Mouse (Mus musculus) kidney, postnatal 25 days (tissue): ENCODE results near the gene Ostf1.

Source experiments
- DNase-seq, 2 experiments: peaks; one replicate each; pipeline ENCODE4 v3.0.0; 2021; ENCODE audit warnings: mixed read lengths in 2 of 2

The Ostf1 gene

DNA sequence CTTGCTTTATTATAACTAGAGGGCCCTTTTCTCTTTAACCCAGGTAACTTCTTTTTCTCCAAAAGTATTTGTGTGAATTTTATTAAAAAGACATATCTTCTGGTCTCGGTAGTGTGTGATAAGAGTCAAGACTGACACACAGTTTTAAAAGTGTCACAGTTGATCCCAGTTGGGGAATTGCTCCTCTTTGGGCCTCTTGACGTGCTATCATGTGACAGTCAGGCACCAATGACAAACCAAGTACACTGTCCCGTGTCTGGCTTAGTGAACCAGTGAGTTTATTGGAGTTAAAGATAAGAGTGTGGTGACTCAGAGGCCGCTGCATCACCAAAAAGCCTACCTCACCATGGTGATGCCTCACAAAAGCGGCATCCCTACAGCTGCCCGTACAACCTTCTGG lies 12.5 kb upstream of the Ostf1 start:
- DNase-seq, result no peak

DNA sequence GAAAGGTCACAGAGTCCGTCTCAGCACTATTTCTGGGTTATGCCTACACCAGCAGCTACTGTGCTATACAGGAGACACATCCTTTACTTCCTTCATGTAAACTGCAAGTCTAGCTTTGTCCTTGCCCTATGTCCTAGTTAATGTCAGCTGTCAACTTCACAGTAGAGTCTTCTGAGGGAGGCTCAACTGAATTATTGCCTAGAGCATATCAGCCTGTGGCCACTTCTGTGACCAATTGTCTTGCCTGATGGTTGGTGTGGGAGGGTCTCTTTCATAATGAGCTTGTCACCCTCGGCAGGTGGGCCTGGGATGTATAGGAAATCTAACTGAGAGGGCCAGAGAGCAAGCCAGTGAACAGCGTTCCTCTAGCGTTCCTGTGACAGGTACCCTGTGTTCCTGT lies 11.8 kb upstream of the Ostf1 start:
- no peak for DNase-seq

DNA sequence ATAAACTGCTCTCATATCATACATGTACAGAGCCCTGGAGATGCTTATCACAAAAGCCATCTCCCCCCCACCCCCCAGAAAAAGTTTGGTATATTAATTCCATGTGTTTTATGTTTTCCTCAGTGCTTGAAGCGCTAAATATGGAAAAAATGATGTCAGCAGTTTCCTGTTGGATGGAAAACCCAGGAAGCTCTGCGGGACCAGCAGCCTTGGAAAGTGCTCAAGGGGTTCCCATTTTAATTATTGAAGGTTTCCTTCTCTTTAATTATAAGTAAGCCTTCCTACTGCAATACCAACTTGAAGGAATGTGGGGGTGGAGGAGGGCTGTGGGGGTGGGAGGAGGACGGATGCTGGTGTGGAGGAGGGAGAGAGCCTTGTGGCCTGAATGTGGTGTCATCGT lies 9.4 kb upstream of the Ostf1 start:
- DNase-seq, result no peak

DNA sequence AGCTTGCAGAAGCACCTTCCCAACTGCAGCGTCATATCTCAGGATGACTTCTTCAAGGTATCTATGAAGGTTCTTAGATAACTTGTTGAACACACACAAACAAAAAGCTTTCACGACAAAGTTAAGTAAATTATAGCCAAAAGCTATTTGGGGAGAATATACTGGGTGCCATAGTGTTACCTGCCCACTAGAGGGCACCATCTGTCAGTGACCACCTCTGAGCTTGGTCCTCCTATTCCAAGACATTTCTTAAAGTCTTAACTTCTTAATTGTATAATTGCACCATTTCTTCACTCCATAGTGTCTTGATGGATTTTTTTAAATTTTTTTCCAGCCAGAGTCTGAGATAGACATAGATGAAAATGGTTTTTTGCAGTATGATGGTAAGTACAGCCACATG lies 7.9 kb upstream of the Ostf1 start:
- DNase-seq, result no peak

DNA sequence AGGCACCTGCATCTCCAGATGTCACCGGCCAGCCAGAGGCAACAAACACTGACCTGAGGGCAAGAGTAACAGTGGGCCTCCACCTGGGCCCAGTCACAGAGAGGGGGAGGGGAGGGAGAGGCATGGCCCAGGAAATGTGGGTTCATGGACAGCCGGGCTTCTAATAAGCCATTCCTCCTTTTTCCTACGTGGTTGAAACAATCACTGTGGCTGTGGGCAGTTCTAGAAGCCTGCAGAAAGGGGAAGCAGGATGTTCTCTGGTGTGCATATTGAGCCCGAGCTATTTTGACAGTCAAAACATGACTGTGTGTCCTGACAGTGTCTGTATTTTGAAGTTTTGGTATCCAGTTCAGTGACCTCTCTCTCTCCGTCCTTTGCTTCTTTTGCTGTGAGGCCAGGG lies 7.3 kb upstream of the Ostf1 start:
- DNase-seq, result no peak

DNA sequence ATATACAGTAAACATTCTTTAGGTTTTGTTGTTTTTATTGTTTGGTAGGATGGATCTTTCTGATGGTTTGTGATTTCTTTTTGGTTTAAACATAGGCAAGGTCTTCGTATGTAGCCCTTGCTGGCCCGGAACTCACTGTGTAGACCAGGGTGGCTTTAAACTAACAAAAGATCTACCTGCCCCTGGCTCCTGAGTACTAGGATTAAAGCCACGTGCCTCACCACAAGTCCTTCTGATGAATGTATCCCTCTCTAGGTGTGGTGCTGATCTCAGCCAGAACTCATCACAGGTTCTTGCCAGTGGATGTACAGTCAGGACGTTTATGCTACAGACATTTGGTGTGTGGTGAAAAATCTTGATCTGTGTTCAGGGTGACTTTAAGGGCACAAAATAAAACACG lies 6.3 kb upstream of the Ostf1 start:
- no peak for DNase-seq

DNA sequence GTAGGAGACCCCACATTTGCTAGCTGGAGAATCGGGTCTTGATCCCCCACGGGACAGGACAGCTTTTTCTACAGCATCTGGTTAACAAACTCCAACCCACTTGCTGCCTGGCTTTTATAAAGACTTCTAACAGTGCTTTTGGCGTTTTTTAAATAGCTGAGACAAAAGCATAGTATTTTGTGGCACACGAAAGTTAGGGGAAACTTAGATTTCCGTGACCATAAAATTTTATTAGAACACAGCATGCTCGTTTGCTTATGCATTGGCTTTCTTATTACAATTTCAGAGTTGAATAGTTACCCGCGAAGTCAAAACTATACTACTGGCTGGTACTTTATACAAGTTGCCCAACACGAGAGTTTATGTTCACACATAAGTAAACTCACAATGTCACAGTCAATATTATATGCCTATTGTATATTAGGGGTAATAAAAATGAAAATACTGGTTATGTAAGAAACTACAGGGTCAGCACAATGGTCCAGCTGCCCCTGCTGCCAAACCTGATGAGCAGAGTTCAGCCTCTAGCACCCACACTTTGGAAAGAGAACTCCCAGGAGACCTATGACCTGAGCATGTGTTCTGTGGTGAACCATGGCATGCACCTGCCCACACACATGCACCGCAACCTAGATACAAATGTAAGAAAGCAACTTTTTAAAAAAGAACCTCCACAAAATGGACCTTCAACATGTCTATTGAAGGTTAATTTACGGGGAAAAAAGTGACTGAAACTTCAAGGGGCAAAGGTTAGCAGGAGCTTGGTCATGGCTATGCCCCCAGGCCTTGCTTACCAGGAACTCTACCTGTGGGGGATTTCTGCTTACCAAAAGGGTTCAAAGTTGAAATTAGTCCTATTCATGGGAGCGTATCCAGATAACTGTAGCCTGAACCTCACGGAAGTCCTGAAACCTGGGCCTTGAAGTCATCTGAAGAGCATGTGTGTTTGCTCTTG lies 885 bp upstream of the Ostf1 start:
- peak; percentile 38 to 73 for DNase-seq

DNA sequence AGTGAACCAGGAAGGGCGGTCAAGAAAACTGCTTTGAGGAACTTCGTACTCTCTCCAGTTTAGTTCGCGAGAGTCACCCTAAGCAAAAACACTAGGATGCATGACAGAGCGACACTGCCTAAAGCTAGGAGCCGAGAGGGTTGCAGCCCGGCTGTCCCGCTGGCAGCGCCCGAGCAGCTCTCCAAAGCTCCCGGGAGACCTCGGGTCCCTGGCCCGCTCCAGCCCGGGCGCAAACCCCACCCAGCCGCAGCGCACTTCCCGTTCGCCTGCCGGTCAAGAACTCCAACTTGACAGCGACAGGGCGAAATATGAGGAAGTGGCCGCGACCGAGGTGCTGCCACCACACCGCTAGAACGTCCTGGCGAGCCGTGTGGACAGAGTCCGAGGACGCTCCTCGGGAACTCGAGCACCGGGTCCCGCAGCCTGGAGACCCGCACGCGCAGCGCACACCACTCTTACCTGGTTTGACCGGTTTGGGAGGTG lies 421 bp downstream of the Ostf1 start:
- DNase-seq, result peak; percentile 70 to 83

DNA sequence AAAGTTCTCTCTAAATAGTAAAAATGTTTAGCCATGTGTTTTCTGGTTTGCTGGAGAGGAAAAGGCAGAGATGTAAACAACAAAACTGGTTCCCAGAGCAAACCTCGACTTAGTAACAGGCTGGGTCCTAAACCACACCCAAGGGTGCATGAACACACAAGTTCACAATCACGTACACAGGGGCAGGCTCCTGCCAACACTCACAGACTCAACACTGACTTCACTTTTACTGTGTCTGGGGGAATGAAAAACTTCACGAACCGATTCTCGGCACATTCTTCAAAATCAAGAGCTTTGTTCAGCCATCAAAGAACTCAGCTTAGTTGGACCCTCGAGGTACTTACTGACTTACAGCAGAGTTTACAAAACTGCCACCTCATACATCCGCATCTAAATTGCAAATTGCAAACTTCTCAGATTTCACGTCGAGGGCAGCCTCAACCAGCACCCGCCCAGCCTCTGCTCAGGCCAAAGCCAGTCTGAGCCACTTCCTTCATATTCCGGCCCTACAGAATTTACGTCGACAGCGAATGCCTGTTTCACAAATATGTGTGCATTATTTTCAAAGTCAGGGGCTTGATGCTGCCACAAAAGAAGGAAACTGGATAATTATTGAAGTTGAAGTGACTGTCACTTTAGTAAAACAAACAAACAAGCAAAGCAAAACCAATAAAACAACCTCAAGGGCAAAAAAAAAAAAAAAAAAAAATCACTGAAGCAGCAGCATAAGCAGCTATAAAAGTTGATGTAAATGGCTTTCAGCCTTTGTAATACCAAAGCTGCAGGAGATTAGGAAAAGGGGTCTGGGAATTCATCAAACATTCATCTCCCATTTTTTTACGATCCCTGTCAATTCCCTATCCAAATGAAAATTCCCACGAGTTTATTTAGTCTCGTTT lies 1.2 kb downstream of the Ostf1 start:
- peak; percentile 66 to 83 for DNase-seq

DNA sequence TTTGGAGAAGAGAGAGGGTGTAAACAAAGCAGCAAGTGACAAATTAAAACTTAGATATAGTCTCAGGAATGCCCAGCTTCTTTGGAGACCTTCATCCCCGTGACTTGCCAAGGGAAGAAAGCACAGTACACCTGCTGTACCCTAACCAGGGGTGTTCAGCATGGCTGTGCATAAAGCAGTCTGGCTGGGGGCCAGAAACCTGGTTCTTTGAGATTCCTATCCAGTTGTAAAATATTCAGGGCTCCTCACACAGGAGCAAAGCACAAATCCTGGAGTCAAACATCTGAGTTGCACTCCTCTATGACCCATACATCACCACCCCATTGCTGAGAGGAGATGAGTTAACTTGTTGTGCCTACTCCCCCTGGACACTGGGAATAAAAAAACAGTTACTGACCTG lies 2.0 kb downstream of the Ostf1 start:
- peak; percentile 94 to 97 for DNase-seq

DNA sequence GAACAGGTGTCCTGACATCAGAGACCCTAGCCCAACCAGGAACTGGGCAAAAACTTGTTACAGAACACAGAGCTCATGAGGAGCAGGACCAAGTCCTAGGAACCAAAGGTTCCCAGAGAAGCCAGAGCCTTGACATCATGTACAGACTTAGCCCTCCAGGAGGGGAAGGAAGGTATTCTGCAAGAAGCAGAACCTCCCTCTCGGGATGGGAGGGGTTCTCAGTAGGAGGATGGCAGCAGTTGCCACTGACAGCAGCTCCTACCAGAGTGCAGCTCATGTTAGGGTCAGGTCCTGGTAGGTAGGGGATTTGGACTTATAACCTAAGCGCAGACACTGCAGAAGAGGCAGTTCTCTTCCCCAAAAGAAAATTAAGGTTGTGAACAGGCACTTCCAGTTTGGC lies 7.7 kb downstream of the Ostf1 start:
- no peak for DNase-seq

DNA sequence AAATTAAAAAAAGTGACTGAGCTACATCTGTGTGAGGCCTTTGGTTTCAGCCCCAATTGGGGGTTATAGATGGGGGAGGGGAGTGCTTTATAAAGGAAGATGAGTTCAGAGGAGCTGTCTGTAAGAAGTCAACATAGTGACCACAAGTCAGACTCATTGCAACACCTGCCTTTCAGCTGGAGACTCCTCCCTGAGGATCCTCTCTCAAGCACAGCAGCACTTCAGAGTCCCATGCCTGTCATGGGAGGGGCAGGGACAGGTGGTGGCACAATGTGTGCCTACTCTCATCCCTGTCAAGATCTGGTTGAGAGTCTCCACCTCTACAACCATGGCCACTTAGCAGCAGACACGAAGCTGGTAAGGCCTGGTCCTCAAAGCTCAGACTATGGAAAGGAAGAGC lies 11.9 kb downstream of the Ostf1 start:
- no peak for DNase-seq

DNA sequence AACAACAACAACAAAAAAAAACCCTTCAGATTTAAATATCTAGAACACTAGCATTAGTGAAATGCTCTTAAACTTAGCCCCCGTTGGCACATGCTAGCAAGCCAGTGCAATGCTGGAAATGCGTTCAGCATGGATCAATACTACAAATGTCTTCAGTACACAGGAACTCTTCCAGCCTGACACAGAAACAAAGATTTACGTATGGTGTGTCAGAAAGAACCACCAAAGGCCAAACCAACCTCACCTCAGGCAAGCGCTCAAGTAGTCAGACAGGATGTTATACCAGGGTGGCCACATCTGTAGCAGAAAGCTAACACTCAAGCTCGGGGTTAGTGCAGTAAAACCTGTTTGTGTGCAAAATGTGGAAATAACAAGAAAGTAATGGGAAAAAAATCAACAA lies 12.6 kb downstream of the Ostf1 start:
- no peak for DNase-seq

DNA sequence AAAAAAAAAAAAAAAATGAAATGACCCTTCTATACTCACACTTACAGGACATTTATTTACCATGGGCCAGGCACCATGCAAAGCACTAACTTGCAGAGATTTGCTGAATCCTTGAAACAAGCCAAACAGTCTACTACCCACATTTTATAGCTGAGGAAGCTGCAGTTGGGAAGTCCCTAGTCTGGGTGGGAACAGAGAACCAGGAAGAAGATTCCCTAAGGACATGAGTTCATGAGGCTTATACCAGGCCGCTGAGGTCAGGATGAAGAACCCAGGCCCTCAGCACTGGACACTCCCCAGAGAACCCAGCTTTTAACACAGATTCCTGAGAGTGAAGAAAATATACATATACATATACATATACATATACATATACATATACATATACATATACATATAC lies 14.1 kb downstream of the Ostf1 start:
- DNase-seq, result no peak

DNA sequence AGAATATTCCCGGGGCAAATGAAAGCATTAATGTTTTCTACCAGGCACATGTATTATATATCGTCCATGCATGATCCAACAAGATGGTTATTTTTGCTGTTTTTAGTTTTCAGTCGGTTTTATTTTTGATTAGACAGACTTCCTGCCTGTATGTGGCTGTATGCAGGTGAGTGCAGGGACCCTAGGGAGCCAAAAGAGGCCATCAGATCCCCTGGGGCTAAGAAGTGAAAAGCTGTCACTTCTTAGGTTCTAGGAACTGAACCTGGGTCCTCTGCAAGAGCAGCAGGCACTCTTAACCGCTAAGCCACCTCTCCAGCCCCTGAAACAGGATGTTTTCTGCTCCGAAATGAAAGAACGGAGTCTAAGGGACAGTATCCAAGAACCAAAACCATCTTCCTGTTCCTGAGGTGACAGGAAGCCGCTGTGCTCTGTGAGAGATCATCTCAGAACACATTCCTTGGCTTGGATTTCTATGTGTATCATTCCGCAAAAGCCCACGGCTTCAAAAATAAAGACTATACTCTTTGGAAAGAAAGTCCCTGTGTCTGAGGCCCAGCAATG lies 15.9 kb downstream of the Ostf1 start:
- DNase-seq, result peak; percentile 31 to 57

DNA sequence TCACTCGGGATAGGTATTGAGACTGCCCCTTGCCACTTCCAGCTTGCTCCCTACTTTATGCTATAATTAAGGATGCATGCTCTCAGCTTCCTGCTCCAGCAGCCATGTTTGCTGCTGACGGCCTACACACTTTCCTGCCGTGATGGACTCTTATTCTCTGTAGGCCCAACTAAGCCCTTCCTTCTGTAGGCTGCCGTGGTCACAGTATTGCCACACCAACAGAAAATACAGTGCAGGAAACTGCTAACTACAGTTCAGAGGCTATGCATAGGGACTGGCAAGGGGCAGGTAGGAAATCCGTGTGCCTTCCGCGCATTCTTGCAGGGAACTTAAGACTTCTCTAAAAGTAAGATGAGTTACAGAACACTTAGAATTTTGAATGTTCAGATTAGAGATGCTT lies 17.3 kb downstream of the Ostf1 start:
- DNase-seq, result no peak

DNA sequence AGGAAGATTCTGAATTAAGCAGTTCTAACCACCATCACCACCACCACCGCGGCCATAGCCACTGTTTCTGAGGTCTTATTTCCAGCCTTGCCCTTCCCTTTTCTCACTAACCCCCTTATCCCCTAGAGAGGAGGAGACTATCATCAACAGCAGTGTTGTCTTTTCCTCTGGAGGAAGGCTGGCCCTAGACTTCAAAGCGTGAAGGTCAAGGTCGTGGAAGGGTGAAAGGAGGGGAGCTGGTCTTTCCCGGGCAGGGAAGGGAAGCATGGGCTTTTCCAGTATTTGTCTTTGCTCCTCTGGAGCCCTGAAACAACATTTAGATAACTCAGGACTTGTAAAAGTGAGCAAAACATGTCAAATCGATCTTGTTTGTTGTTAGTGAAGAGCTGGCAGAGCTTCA lies 22.6 kb downstream of the Ostf1 start:
- DNase-seq, result no peak

DNA sequence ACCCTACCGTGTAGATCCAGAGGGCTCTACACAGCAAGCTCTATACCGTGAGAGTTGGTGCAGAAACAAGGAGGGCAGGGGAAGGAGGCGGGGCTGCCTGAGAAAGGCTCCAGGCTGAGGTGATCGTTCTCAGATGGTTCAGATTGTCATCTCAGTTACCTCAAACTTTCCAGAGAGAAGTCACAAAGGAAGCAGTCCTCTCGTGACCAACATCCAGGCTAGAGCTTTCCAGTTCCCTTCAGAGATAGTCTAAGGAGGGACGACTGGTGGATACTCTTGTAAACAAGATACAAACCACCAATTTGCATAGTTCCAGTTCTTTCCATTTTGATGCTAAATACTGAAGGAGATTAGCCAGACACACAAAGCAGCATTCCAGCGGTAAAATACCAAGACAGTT lies 23.7 kb downstream of the Ostf1 start:
- DNase-seq, result no peak

DNA sequence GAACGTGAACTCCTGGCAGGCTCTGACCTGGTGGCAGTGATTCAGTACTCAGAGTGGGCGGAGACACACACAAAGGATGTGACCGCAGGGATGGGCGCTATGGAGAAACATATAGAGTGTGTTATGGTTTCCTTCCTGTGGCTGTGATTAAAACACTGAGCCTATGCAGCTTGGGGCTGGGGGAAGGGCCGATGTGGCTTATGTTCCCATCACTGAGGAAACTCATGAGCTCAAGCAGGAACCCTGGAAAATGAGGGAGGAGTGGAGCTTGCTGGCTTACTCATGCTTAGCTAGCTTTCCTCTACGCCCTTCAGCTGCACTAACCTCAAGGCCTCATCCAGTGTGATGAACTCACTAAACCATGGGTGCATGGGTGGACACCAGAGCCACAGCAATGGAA lies 28.6 kb downstream of the Ostf1 start:
- DNase-seq, result no peak

DNA sequence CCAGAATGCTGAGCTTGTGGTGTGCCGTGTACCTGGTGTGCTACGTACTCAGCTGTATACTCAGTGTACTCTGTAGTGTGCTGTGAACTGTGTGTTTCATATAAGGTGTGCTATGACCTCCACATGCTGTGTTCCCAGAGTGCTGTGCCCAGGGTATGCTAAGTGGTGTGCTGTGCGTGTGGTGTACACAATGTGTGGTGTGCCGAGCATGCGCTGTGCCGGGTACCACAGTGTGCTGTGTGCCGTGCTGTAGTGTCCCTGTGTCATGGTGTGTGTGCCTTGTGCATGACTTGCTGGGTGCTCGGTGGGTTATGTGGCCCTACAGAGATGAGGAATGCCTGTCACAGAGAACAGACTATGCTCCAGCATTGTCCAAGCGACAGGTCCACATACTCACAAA lies 31.0 kb downstream of the Ostf1 start:
- DNase-seq, result no peak

DNA sequence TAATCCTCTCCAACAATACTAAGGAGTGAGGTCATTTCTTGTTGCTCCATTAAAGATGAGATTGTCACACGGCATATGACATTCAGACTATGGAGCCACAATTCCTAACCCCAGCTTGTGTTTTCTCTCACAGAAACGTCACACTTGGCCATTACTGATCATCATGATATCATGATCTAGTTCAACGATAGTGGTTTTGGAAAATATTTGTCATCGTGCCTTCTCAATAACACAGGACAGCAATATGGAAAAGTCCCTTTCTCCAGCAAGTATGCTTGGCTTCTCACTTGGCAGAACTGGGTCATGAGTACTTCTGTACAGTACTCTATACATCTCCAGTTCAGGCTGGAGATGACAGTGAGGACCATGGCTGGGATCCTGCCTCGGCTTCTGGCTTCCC lies 32.0 kb downstream of the Ostf1 start:
- DNase-seq, result no peak

DNA sequence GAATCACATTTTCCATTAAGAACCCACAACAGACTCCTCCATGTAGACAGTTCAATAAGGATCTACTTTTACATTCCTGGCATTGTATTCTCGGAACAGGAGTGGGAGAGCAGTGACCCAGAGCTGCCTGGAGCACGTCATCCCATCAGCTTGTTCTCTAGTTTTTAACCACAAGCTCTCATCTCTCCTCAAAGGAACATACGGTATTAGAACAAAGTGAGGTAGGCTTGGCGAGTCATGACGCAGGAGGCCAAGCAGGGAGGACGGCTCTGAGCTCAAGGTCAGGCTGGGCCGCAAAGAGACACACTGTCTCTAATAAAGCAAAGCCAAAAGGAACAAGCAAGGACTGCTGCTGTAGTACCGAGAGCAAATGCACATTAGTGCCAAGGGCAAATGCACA lies 32.6 kb downstream of the Ostf1 start:
- DNase-seq, result no peak

DNA sequence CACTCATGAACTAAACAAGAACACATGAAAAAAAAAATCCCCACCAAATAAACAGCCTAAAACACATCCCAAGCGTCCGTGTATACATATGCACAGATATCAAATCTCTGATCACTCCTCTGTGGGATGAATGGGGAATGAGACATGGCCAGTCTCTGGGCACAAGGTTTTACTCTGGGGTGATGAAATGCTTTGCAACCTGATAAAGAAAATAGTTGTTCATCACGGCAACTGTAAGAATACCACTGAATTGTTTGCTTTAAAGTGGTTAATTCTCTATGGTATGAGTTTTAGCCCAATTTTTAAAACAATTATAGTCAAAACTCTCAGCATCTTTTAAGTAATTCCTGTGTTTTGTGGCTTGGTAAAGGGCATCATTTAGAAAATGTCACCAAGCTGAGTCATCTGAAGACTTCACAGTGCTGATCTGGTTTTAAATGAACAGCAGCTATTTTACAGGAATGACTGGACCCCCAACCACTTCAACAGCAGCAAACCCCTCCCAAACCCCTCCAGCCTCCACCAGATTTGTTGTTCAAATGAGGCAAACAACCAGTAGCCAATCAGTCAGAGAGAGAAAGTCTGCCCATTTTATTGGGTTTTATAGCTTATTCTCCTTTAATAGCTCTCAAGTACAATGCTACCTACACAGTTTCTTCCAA lies 33.2 kb downstream of the Ostf1 start:
- no peak for DNase-seq
